Mouse (Mus musculus): ENCODE data around the gene Rbbp5.

DNA sequence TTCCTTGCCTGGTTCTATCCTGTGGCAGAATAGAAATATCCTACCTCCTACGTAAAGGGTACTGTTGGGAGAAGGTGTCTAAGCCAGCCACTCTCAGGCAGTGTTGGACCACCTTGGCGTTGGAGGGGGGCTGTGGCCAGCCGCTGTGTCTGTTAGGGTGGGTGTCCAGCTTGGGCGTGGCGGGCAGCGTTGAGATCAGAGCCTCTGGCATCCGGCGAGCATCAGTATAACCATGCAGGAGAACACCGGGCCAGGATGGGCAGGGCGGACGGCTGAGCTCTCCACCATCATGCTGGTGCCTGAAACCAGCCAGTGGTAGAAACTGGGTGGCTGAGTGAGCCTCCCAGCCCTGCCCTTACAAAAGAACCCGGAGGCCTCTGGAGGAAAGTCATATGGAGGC lies 38.2 kb downstream of the Rbbp5 start:
- TF ChIP-seq CTCF (IDR thresholded peaks at IDR 0.05; ENCODE audit: borderline replicate concordance, insufficient read depth, low read depth, low read length) (no peak), POLR2A (IDR thresholded peaks at IDR 0.05; ENCODE audit: borderline replicate concordance, insufficient read depth, low read length) (no peak)
